Comparison of ENCODE assay signal across 1 mouse cellular context in the genomic region with DNA sequence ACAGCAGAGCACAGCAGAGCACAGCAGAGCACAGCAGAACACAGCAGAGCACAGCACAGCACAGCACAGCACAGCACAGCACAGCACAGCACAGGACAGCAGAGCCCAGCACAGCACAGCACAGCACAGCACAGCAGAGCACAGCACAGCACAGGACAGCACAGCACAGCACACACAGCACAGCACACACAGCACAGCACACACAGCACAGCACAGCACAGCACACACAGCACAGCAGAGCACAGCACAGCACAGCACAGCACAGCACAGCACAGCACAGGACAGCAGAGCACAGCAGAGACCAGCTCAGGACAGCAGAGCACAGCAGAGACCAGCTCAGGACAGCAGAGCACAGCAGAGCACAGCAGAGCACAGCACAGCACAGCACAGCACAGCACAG. TPM values are rescaled to one million over a fixed set of nuclear protein-coding genes. Genes with fewer than 3 reads are reported as not detected.
"Had no signal": no experiment of that assay in that cellular context is flagged by ENCODE, and none has a peak within 500 bp of the region (broad histone marks: within the 10 kb centered on the region; RNA-seq: fewer than 3 reads in every experiment).

No protein-coding gene starts in this region.

RNA-seq across cellular contexts. Expression of gene Hrh1, which starts 56.4 kb away (rescaled TPM):
- total RNA-seq: liver, adult 2 months had no signal

RNA-seq across cellular contexts. Expression of gene Slc6a1, which starts 58.9 kb away (rescaled TPM):
- total RNA-seq: liver, adult 2 months had no signal
